Mouse (Mus musculus) CH12F3 (cell line): ENCODE results near the gene Gcc1.

Source experiments
- in situ Hi-C: fragments of 300-500 bp; cut with MboI; formaldehyde crosslinking; loops from 2 replicates; pipeline ENCODE4 v1.14.3; 2020; ENCODE audit warnings: low sequenced_read_pairs

The Gcc1 gene

DNA sequence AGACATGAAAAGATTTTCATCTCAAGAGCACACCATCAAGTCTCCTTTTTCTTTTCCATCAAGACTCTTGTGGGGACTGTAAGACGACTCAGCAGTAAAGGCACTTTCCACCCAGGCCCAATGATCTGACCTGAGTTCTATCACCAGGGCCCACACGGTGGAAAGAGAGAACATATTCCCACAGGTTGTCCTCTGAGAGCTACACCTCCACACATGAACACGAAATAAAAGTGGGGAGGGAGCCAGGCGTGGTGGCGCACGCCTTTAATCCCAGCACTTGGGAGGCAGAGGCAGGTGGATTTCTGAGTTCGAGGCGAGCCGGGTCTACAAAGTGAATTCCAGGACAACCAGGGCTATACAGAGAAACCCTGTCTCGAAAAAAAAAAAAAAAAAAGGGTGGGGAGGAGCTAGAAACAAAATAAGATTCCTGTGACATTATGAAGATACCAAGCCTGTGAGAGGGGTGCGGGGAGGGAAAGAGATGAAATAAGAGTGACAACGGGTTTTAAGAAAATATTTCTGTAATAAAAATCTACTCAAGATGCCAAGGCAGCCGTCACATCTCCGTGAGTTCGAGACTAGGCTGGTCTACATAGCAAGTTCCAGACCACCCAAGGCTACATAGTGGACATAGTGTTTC lies 5.4 kb downstream of the Gcc1 start:
- in situ Hi-C loops, result no loop called here

- in situ Hi-C loops, result no loop called here
Measured at GRCm38 (mm10) chr6:28421469-28422000, 6.7 kb downstream of the Gcc1 start.

DNA sequence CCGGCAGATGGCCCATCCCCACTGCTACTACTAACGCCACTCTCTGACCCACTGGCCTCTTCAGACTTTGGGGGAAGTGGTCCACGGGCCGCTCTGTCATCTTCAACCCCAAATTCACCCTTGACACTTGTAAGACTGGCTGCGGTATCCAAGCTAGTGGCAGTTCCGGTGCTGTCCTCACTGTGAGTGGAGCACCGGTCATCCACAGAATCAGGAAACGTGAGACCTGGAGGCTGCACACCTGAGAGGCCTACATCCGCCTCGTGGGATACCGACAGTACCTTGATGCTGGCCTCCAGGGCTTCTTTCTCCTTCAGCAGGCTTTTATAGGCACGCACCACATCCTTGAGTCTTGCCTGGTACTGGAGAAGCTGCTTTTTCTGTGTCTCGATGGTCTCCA lies 7.3 kb downstream of the Gcc1 start:
- in situ Hi-C loops, result no loop called here

DNA sequence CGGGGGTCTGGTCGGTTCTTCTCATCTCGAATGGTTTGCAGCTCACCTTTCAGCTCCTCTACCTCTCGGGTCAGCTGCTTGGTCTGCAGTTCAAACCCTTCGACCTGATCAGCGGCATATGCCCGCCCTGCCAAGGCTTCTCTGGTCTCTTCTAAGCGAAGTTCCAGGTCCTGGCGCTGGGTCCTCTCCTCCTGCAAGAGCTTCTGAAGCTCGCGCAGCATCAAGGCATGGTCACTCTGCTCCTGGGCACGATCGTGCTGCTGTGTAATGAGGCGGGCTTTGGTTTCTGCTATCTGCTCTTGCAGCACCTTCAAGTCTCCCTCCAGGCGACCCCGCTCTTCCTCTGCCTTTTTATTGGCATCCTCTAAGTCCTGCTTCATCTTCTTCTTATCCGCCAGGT lies 7.8 kb downstream of the Gcc1 start:
- in situ Hi-C loops, result no loop called here

- in situ Hi-C loops, result no loop called here
Measured at GRCm38 (mm10) chr6:28419673-28420072, 8.5 kb downstream of the Gcc1 start.

- in situ Hi-C loops, result no loop called here
Measured at GRCm38 (mm10) chr6:28418449-28418848, 9.7 kb downstream of the Gcc1 start.

- in situ Hi-C loops, result no loop called here
Measured at GRCm38 (mm10) chr6:28416981-28417380, 11.2 kb downstream of the Gcc1 start.

DNA sequence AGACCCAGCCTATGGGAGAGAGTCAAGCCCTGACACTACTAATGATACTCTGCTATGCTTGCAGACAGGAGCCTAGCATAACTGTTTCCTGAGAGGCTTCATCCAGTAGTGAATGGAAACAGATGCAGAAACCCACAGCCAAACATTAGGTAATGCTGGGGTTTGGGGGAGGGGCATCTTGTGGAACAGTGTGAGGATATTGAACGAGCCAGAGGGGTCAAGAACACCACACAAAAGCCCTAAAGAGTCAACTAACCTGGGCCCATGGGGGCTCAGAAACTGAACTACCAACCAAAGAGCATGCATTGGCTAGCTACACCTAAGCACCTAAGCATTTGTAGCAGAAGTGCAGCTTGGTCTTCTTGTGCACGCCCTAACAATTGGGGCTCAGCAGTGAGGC lies 17.0 kb downstream of the Gcc1 start:
- in situ Hi-C loops, result no loop called here

DNA sequence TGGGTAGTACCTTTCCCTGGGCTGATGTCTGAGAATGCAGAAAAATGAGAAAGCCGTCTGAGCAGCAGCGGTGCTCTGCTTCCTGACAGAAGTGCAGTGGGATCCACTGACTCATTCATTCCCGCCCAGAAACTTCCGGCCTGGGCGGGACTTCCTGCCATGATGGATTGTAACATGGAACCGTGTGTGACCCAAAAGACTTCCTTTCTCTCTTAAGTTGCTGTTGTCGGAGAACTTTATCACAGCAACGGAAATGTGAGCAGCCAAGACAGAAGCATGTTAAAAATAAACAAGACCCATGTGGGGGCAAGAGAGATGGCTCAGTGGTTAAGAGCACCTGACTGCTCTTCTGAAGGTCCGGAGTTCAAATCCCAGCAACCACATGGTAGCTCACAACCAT lies 18.1 kb downstream of the Gcc1 start:
- in situ Hi-C loops, result no loop called here

DNA sequence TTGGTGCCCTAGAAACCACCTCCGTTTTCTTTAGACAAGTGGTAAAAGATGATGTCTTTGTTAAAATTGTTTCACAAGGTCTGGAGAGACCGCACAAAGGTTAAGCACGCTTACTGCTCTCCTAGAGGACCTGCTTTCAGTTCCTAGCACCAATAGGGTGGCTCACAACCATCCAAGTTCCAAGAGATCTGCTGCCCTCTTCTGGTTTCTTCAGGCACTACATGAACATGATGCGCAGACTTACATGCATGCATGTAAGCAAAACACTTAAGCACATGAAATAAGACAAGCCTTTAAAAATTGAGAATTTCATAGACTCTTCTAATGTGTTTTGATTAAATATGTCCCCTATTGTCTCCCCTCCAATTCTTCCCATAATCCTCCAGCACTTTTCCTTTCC lies 28.4 kb downstream of the Gcc1 start:
- in situ Hi-C loops, result loop anchor here (25.0 kb wide), 1 partner anchor 737 kb away; no protein-coding TSS in a partner anchor

- in situ Hi-C loops, result loop anchor here (25.0 kb wide), 1 partner anchor 736 kb away; no protein-coding TSS in a partner anchor
Measured at GRCm38 (mm10) chr6:28398726-28399125, 29.5 kb downstream of the Gcc1 start.

- in situ Hi-C loops, result loop anchor here (25.0 kb wide), 1 partner anchor 735 kb away; no protein-coding TSS in a partner anchor
Measured at GRCm38 (mm10) chr6:28397681-28398203, 30.4 kb downstream of the Gcc1 start, which contains the start of gene Zfp800. Gene Zfp800 (minus strand): TSS chr6:28398005.

- in situ Hi-C loops, result loop anchor here (25.0 kb wide), 1 partner anchor 735 kb away; no protein-coding TSS in a partner anchor
Measured at GRCm38 (mm10) chr6:28396853-28397457, 31.2 kb downstream of the Gcc1 start.

GRCm38 (mm10) chr6:28396051-28396852 lies 31.9 kb downstream of the Gcc1 start:
- in situ Hi-C loops, result loop anchor here (25.0 kb wide), 1 partner anchor 734 kb away; no protein-coding TSS in a partner anchor

GRCm38 (mm10) chr6:28389038-28389437 lies 39.2 kb downstream of the Gcc1 start:
- in situ Hi-C loops, result loop anchor here (25.0 kb wide), 1 partner anchor 727 kb away; no protein-coding TSS in a partner anchor

- in situ Hi-C loops, result loop anchor here (25.0 kb wide), 1 partner anchor 723 kb away; no protein-coding TSS in a partner anchor
Measured at GRCm38 (mm10) chr6:28385169-28385568, 43.0 kb downstream of the Gcc1 start.

GRCm38 (mm10) chr6:28381983-28382382 lies 46.2 kb downstream of the Gcc1 start:
- in situ Hi-C loops, result loop anchor here (25.0 kb wide), 1 partner anchor 720 kb away; no protein-coding TSS in a partner anchor

- in situ Hi-C loops, result no loop called here
Measured at GRCm38 (mm10) chr6:28369966-28370683, 58.1 kb downstream of the Gcc1 start.

- in situ Hi-C loops, result no loop called here
Measured at GRCm38 (mm10) chr6:28367575-28367974, 60.6 kb downstream of the Gcc1 start.
